Mouse (Mus musculus): ENCODE measurements at regions not wholly inside any gene's neighbourhood (a gene's known extent, or its start where the extent isn't known, plus 50 kb on each side); places are given as distances from the start of the nearest gene placed in this dataset.
A peak's percentile ranks its signal among the peaks of the same experiment; 100 is the strongest.

DNA sequence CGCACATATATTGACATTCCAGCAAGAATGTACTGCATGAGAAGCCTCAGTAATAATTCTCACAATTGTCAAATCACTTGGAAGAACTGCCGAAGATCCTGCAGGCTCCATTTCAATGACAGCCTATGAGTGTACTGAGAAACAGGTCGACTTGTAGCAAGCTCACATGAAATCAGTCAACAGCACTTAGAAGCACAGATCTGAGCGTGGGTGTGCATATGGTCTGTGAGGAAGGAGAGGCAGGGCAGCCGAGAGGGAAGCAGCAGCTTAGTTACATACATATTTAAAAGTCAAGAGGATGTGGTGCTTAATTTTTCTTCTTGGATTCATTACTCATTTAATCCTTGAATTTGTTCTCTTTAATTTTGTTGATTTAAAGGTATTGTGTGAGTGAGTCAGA, 967.4 kb upstream of the Epha7 start:
- Histone ChIP-seq H3K4me3 (no peak overlapping the region), H3K27ac (no peak overlapping the region), H3K9me3 (replicated peaks) (no peaks in the 10 kb centered on the region), H3K27me3 (no peaks in the 10 kb centered on the region), H3K4me2 (no peak overlapping the region), H3K36me3 (no peaks in the 10 kb centered on the region), H3K9ac (no peak overlapping the region), H3K4me1 (replicated peaks) (no peaks in the 10 kb centered on the region)
- 64% methylated on average over 5 of the region's 5 CpGs for WGBS
- no peak for ATAC-seq (replicated peaks; ENCODE audit: insufficient number of reproducible peaks, insufficient read depth, low FRiP score, low read depth)

DNA sequence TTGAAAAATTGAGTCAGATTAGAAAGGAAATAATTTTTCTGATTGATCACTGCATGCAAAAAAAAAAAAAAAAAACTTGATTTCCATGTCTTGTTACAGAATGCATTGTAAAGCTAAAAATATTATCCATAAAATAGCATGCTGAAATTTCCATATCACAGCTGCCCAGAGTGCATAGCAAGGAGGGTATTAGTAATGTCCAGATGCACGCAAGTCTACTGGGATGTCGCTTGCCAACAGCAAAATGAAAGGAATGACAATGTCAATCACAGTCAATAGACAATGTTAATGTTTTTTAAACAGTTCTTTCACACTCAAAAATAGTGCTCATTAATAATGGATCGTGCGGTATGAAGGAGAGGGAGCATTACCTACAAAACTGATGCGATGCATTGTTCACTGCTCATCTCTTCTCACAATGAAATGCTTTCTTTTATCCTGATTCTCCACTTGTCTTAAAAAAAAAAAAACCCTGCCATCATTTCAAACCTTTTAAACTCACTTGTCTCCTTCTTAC, 966.8 kb upstream of the Epha7 start:
- no peak overlapping the region for H3K9ac ChIP-seq
- no peaks in the 10 kb centered on the region for H3K9me3 ChIP-seq (replicated peaks)
- no peak for ATAC-seq (replicated peaks; ENCODE audit: insufficient number of reproducible peaks, insufficient read depth, low FRiP score, low read depth)
- no peak overlapping the region for H3K27ac ChIP-seq
- H3K4me1 ChIP-seq (replicated peaks) = no peaks in the 10 kb centered on the region
- 91% methylated on average over 5 of the region's 5 CpGs for WGBS
- no peak overlapping the region for H3K4me3 ChIP-seq
- no peaks in the 10 kb centered on the region for H3K27me3 ChIP-seq
- no peak overlapping the region for H3K4me2 ChIP-seq
- no peaks in the 10 kb centered on the region for H3K36me3 ChIP-seq

DNA sequence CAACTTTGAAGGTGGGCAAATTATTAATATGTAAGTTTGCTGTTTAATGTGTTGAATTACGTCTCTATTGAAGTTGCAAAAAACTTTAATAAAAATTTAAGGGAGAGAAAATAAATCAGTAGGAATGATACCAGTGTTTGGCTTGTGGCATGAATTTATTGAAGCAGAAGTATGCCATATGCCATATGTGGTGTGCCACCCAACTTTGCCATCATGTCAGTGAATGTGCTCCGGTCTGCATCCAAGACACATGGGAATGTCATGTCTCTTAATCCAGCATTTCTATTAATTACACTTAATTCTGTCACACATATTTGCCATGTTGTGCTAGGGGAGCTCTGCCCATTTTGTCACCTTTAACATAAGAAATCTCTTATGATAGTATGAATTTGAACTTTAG, 956.8 kb upstream of the Epha7 start:
- no peak overlapping the region for H3K4me2 ChIP-seq
- H3K27ac ChIP-seq = no peak overlapping the region
- H3K27me3 ChIP-seq = no peaks in the 10 kb centered on the region
- no peak overlapping the region for H3K9ac ChIP-seq
- no peak for ATAC-seq (replicated peaks; ENCODE audit: insufficient number of reproducible peaks, insufficient read depth, low FRiP score, low read depth)
- H3K9me3 ChIP-seq (replicated peaks) = no peaks in the 10 kb centered on the region
- H3K36me3 ChIP-seq = no peaks in the 10 kb centered on the region
- WGBS = 85% methylated on average over 2 of the region's 2 CpGs
- H3K4me1 ChIP-seq (replicated peaks) = no peaks in the 10 kb centered on the region
- no peak overlapping the region for H3K4me3 ChIP-seq

DNA sequence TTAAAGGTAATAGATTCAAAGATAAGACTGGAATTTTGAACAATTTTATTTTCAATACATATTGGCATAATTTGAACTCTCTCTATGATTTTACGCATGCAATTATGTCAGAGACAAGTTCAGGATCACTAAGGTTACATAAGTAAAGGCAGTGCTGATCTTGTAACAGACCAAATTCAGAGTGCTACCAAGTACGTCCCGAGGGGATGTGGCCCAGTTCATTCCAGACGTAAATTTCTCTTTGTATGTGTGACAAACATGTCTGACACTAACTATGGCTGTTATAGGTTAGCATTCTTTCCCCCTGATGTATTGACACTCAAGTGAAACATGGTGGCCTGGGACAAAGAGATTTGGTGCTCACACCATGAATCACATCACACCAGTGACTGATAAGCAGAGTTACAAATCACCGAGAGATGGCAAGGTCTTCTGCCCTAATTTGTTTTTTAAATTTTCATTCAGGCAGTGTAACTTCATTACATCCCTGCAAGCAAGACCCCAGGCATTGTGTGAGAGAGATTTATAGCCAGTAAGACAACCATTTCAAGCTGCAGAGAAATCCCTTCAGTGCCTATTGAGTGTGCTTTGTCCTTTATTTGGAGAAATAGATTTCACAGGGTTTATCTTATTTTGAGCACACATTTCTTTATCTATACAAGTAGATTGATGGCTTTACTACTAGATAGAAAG, 925.5 kb upstream of the Epha7 start:
- Histone ChIP-seq H3K27me3 (no peaks in the 10 kb centered on the region), H3K4me3 (no peak overlapping the region), H3K9ac (no peak overlapping the region), H3K36me3 (no peaks in the 10 kb centered on the region), H3K9me3 (replicated peaks) (no peaks in the 10 kb centered on the region), H3K4me1 (replicated peaks) (no peaks in the 10 kb centered on the region), H3K27ac (no peak overlapping the region), H3K4me2 (no peak overlapping the region)
- WGBS = 74% methylated on average over 5 of the region's 5 CpGs
- no peak for ATAC-seq (replicated peaks; ENCODE audit: insufficient number of reproducible peaks, insufficient read depth, low FRiP score, low read depth)

DNA sequence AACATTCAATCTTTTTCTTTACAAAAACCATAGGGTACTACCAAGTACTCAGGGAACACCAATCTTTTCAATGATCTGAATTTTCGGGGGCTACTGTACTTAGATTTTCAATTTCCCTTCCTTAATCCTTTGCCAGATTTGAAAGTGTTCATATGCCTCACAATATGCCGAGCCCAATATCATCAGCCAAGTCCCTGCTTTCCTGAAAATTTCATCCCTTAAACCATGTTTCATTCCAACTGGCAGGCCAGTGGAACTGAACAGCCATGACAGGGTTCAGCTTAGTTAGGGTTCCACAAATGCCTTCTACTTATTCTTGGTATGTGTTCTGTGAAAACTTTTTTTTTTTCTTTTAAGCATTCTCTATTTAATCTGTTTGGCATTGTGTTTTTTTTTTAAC, 916.5 kb upstream of the Epha7 start:
- no peaks in the 10 kb centered on the region for H3K36me3 ChIP-seq
- H3K4me2 ChIP-seq = no peak overlapping the region
- H3K27me3 ChIP-seq = no peaks in the 10 kb centered on the region
- H3K9me3 ChIP-seq (replicated peaks) = no peaks in the 10 kb centered on the region
- H3K4me3 ChIP-seq = no peak overlapping the region
- H3K27ac ChIP-seq = no peak overlapping the region
- H3K9ac ChIP-seq = no peak overlapping the region
- WGBS = 73% methylated on average over 2 of the region's 2 CpGs
- ATAC-seq (replicated peaks; ENCODE audit: insufficient number of reproducible peaks, insufficient read depth, low FRiP score, low read depth) = no peak
- H3K4me1 ChIP-seq (replicated peaks) = no peaks in the 10 kb centered on the region

DNA sequence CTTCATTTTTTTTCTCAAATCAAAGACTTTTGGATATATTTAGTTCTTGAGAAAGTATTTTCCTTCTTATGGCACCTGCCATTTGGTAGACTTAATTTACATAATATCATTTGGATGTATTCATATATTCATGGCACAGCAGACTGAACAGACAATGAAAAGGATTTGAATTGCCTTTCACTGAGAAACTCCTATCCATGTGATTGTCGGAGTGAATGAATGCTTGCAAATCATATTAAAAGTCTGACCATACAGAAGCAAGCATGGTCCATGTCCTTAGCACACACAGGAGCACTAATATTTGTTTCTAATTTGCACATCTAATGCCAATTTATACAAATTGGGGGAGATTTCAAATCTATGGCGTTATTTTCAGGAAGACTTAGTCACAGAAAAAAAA, 867.6 kb upstream of the Epha7 start:
- Histone ChIP-seq H3K4me2 (no peak overlapping the region), H3K36me3 (no peaks in the 10 kb centered on the region), H3K9me3 (replicated peaks) (no peaks in the 10 kb centered on the region), H3K9ac (no peak overlapping the region), H3K4me1 (replicated peaks) (no peaks in the 10 kb centered on the region), H3K4me3 (no peak overlapping the region), H3K27me3 (no peaks in the 10 kb centered on the region), H3K27ac (no peak overlapping the region)
- 76% methylated on average over 2 of the region's 2 CpGs for WGBS
- ATAC-seq (replicated peaks; ENCODE audit: insufficient number of reproducible peaks, insufficient read depth, low FRiP score, low read depth) = no peak

DNA sequence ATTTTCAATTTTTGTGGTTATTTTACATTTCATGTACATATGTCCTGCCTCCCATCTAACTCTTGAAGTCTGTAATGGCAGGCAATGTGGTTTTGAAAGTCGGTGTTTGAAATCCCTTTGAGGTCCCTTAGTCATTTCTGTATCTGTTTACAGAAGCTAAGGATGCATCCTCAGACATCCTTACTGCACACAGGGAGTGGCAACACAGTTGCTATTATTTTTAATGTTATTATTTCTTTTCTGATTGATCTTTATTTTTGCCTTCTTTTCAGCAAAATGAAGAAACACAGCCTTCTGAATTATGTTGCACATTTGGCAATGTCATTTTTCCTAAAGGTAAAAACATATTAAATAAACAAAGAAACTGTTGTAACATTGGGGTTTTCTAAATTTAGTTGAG, 867.2 kb upstream of the Epha7 start:
- Histone ChIP-seq H3K27me3 (no peaks in the 10 kb centered on the region), H3K4me1 (replicated peaks) (no peaks in the 10 kb centered on the region), H3K36me3 (no peaks in the 10 kb centered on the region), H3K4me2 (no peak overlapping the region), H3K9me3 (replicated peaks) (no peaks in the 10 kb centered on the region), H3K4me3 (no peak overlapping the region), H3K9ac (no peak overlapping the region), H3K27ac (no peak overlapping the region)
- WGBS = 61% methylated on average over 1 of the region's 1 CpGs
- ATAC-seq (replicated peaks; ENCODE audit: insufficient number of reproducible peaks, insufficient read depth, low FRiP score, low read depth) = no peak

DNA sequence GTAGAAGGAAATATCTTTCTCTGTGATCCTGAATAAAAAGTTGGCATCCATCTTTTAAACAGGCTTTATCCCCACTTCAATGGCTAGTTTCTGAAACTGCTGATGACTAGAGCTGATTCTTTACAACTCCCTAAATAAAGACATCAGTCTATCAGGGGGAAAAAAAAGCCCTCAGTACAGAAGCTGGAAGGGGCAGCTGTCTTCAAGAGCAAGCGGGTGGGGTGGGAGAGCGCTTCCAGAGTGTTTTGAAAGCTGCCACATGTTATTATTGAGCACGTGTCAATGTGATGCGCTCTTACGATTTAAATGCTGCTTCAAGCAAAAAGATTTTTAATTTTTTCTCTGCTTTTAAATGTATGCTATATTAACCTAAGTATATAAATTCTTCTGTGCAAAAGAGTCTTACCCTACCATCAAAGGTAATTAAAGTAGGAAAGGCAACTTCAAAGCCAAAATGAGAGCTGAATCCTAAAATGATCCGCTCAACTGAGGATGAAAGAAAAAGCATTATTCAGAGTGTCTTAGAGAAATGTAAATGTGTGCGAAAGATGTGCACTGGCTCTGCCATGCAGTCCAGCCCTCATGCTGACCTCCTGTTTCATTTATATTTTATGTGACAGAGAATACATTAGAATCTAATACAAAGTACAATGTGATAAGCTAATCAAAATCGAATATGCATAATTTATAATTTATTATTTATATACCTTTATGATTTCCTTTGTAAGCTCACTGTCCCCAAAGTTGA, 862.8 kb upstream of the Epha7 start:
- H3K4me2 ChIP-seq = no peak overlapping the region
- no peak overlapping the region for H3K4me3 ChIP-seq
- no peaks in the 10 kb centered on the region for H3K4me1 ChIP-seq (replicated peaks)
- WGBS = 70% methylated on average over 8 of the region's 8 CpGs
- no peak overlapping the region for H3K27ac ChIP-seq
- H3K9me3 ChIP-seq (replicated peaks) = no peaks in the 10 kb centered on the region
- no peak overlapping the region for H3K9ac ChIP-seq
- no peak for ATAC-seq (replicated peaks; ENCODE audit: insufficient number of reproducible peaks, insufficient read depth, low FRiP score, low read depth)
- no peaks in the 10 kb centered on the region for H3K36me3 ChIP-seq
- no peaks in the 10 kb centered on the region for H3K27me3 ChIP-seq

DNA sequence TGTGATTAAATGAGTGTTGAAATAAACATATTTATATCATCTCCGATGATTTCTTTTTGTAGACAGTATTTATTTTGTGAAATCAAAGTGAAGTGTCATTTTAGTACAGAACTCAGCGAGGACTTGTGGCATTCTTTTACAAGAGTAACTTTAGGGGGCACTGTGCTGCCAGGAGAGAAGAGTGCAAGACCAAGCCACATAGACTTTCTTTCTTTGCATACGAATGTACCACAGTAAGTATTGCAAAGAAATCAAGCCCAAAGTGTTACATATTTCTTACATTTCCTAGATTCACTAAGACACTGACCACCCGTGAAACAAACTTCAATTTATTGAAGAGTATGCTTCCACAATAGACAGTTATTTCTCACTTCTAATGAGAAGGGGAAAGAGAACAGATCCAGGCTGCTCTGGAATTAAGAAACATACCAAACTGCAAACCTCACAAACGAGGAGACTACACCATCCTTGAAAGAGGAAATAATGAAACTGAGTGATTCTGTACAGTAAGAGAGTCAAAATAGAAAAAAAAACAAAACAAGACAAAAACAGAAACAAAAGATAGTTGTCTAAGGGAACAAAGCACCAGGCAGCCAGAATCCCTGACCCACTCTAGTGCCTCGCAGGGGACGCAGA, 847.8 kb upstream of the Epha7 start:
- no peaks in the 10 kb centered on the region for H3K27me3 ChIP-seq
- ATAC-seq (replicated peaks; ENCODE audit: insufficient number of reproducible peaks, insufficient read depth, low FRiP score, low read depth) = no peak
- H3K27ac ChIP-seq = no peak overlapping the region
- H3K4me1 ChIP-seq (replicated peaks) = no peaks in the 10 kb centered on the region
- WGBS = 32% methylated on average over 7 of the region's 7 CpGs
- no peaks in the 10 kb centered on the region for H3K36me3 ChIP-seq
- peak overlapping the region; percentile 34; the same call in 1 of the 2 replicates for H3K4me2 ChIP-seq
- no peaks in the 10 kb centered on the region for H3K9me3 ChIP-seq (replicated peaks)
- H3K4me3 ChIP-seq = no peak overlapping the region
- no peak overlapping the region for H3K9ac ChIP-seq

DNA sequence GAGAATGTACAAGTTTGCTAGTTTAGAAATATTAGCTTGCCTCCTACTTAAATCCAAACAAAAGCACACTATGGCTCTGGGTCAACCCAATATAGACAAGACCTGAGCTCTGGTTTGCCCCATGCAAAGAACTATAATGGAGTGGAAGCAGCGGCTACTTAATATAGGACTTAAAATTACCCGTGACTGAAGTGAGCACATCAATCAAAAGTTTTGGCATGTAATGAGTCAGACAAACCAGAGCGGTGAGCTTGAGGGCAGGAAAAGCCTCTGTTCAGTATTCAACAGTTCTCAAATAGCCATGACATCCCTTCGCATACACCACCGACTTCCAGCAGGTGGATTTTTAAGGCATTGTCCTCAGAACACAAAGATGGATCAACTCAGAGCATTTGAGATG, 842.4 kb upstream of the Epha7 start:
- ATAC-seq (replicated peaks; ENCODE audit: insufficient number of reproducible peaks, insufficient read depth, low FRiP score, low read depth) = no peak
- WGBS = 52% methylated on average over 5 of the region's 5 CpGs
- no peaks in the 10 kb centered on the region for H3K4me1 ChIP-seq (replicated peaks)
- H3K27ac ChIP-seq = no peak overlapping the region
- no peaks in the 10 kb centered on the region for H3K9me3 ChIP-seq (replicated peaks)
- H3K4me3 ChIP-seq = no peak overlapping the region
- H3K36me3 ChIP-seq = no peaks in the 10 kb centered on the region
- no peak overlapping the region for H3K9ac ChIP-seq
- no peaks in the 10 kb centered on the region for H3K27me3 ChIP-seq
- no peak overlapping the region for H3K4me2 ChIP-seq

DNA sequence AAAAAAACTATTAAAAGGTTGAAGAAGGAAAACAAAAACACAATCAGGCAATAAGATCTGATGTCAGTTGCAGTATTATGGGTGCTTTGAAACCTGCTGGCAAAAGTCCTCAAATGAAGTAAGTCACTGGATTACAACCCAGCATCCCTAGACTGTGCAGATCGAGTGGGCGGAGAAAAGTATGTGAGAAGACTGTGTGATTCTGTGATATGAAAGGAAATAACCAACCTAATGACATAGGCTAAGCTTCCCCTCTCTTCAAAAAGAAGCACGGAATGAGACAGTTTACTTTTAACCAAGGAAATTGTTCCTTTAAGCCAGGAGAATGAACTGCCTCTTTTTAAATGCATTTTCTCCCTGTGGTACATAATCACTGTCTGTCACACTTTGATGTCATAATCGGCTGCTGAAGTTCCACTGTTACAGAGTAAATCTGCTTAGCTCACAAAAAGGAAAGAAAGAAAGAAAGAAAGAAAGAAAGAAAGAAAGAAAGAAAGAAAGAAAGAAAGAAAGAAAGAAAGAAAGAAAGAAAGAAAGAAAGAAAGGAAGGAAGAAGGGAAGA, 833.6 kb upstream of the Epha7 start:
- Histone ChIP-seq H3K27me3 (no peaks in the 10 kb centered on the region), H3K4me2 (no peak overlapping the region), H3K4me1 (replicated peaks) (no peaks in the 10 kb centered on the region), H3K36me3 (no peaks in the 10 kb centered on the region), H3K4me3 (no peak overlapping the region), H3K9ac (no peak overlapping the region), H3K27ac (no peak overlapping the region), H3K9me3 (replicated peaks) (no peaks in the 10 kb centered on the region)
- 67% methylated on average over 4 of the region's 4 CpGs for WGBS
- ATAC-seq (replicated peaks; ENCODE audit: insufficient number of reproducible peaks, insufficient read depth, low FRiP score, low read depth) = no peak

Data from heart, embryonic 15.5 days (tissue).